Mouse (Mus musculus) erythroblast, embryonic 14.5 days (primary cell): ENCODE data around the gene Prf1.

Experiments
- GATA1 ChIP-seq: IDR thresholded peaks from 2 replicates; pipeline ENCODE4 v1.6.1; 2012; ENCODE audit warnings: low read length, inconsistent platforms, mixed read lengths
- TAL1 ChIP-seq: IDR thresholded peaks from 3 replicates; pipeline ENCODE4 v1.6.1; 2012; ENCODE audit warnings: low read length, inconsistent platforms, mixed read lengths

GRCm38 (mm10) chr10:61312159-61312558 is 14.5 kb downstream of the Prf1 start:
- TF ChIP-seq GATA1 (no peak), TAL1 (no peak)
